In genomic region chr12:50969402-50969801, GRCm38 (mm10) we compare ENCODE assay signal across 21 mouse cellular contexts.
A peak's percentile ranks its signal among the peaks of the same experiment; 100 is the strongest.
DNase-seq lines count a peak whose midpoint lies in the region; ATAC-seq lines count a peak whose summit lies in the region.
"Had no signal": no experiment of that assay in that cellular context is flagged by ENCODE, and none has a peak within 500 bp of the region (broad histone marks: within the 10 kb centered on the region; RNA-seq: fewer than 3 reads in every experiment).

No protein-coding gene starts in this region.

- no peak overlapping the region for H3K4me2 ChIP-seq in hindbrain, embryonic 13.5 days
- no peak overlapping the region for H3K4me2 ChIP-seq in forebrain, embryonic 14.5 days (ENCODE audit: low read length)
- no peak overlapping the region for H3K4me2 ChIP-seq in midbrain, embryonic 16.5 days (ENCODE audit: low read length)
- H3K4me2 ChIP-seq: embryonic facial prominence, embryonic 15.5 days; heart, embryonic 12.5 days; hindbrain, embryonic 15.5 days; lung, embryonic 15.5 days; neural tube, embryonic 15.5 days; stomach, embryonic 15.5 days had no signal

- H3K4me1 ChIP-seq in hindbrain, embryonic 10.5 days (replicated peaks) = peaks cover 14% of the 10 kb centered on the region
- no peaks in the 10 kb centered on the region for H3K4me1 ChIP-seq in hindbrain, embryonic 13.5 days (replicated peaks)
- peaks cover 12% of the 10 kb centered on the region for H3K4me1 ChIP-seq in forebrain, embryonic 14.5 days (ENCODE audit: control insufficient read depth, insufficient read depth, low read length)
- peaks cover 4% of the 10 kb centered on the region for H3K4me1 ChIP-seq in midbrain, embryonic 16.5 days (ENCODE audit: control insufficient read depth, insufficient read depth, low read length)
- H3K4me1 ChIP-seq: embryonic facial prominence, embryonic 15.5 days; heart, embryonic 12.5 days; lung, embryonic 15.5 days; neural tube, embryonic 15.5 days; stomach, embryonic 15.5 days had no signal

- no peaks in the 10 kb centered on the region for H3K27me3 ChIP-seq in hindbrain, embryonic 10.5 days (ENCODE audit: insufficient read depth, poor library complexity, severe bottlenecking)
- 0 out of 2 replicates have a peak, but pooled peaks cover 7% of the 10 kb centered on the region for H3K27me3 ChIP-seq in hindbrain, embryonic 13.5 days
- no peaks in the 10 kb centered on the region for H3K27me3 ChIP-seq in forebrain, embryonic 14.5 days (replicated peaks; ENCODE audit: control insufficient read depth, insufficient read depth, low read length)
- H3K27me3 ChIP-seq in midbrain, embryonic 16.5 days (ENCODE audit: control insufficient read depth, insufficient read depth, low read depth, low read length) = no peaks in the 10 kb centered on the region
- H3K27me3 ChIP-seq: CH12.LX; embryonic facial prominence, embryonic 15.5 days; heart, embryonic 12.5 days; hindbrain, embryonic 15.5 days; lung, embryonic 15.5 days; neural tube, embryonic 15.5 days; stomach, embryonic 15.5 days had no signal

- peak; percentile 5 for DNase-seq in hindbrain, embryonic 10.5 days (ENCODE audit: low spot score)
- DNase-seq in Muller cell, postnatal 12 days (ENCODE audit: inconsistent ontology term) = peak; percentile 6
- no peak for DNase-seq in forebrain, embryonic 14.5 days (ENCODE audit: low spot score)
- DNase-seq in cerebellum, postnatal 25 days = no peak
- DNase-seq in left cerebral cortex, adult 8-10 months (ENCODE audit: low spot score in 2 of 2) = no peak
- DNase-seq in thymus, postnatal 25 days = no peak
- DNase-seq: adrenal gland, postnatal 10 days; cerebellum, adult 9-11 months; heart, postnatal 14 days; thymus, adult 2 months had no signal

- 29% methylated on average over 3 of the region's 3 CpGs for WGBS in hindbrain, embryonic 10.5 days
- 27% methylated on average over 3 of the region's 3 CpGs for WGBS in hindbrain, embryonic 13.5 days
- WGBS in forebrain, embryonic 14.5 days = 13% methylated on average over 3 of the region's 3 CpGs
- WGBS in midbrain, embryonic 16.5 days = 14% methylated on average over 3 of the region's 3 CpGs

- H3K9ac ChIP-seq in hindbrain, embryonic 13.5 days = no peak overlapping the region
- no peak overlapping the region for H3K9ac ChIP-seq in forebrain, embryonic 14.5 days (ENCODE audit: low read length)
- no peak overlapping the region for H3K9ac ChIP-seq in midbrain, embryonic 16.5 days (ENCODE audit: low read depth, low read length)
- H3K9ac ChIP-seq: embryonic facial prominence, embryonic 15.5 days; heart, embryonic 12.5 days; hindbrain, embryonic 15.5 days; liver, embryonic 14.5 days; lung, embryonic 15.5 days; neural tube, embryonic 15.5 days; stomach, embryonic 15.5 days had no signal

- no peaks in the 10 kb centered on the region for H3K36me3 ChIP-seq in hindbrain, embryonic 10.5 days
- no peaks in the 10 kb centered on the region for H3K36me3 ChIP-seq in hindbrain, embryonic 13.5 days
- H3K36me3 ChIP-seq in forebrain, embryonic 14.5 days (ENCODE audit: control insufficient read depth, insufficient read depth, low read length) = no peaks in the 10 kb centered on the region
- H3K36me3 ChIP-seq in midbrain, embryonic 16.5 days (ENCODE audit: control insufficient read depth, insufficient read depth, low read length) = no peaks in the 10 kb centered on the region
- H3K36me3 ChIP-seq: embryonic facial prominence, embryonic 15.5 days; heart, embryonic 12.5 days; hindbrain, embryonic 15.5 days; lung, embryonic 15.5 days; neural tube, embryonic 15.5 days; stomach, embryonic 15.5 days had no signal

- ATAC-seq in hindbrain, embryonic 13.5 days (ENCODE audit: low FRiP score) = no peak
- no peak for ATAC-seq in forebrain, embryonic 14.5 days
- peak; percentile 40; the same call in 1 of the 2 replicates for ATAC-seq in midbrain, embryonic 16.5 days
- ATAC-seq: intestine, embryonic 16.5 days had no signal

- H3K9me3 ChIP-seq in hindbrain, embryonic 10.5 days = 0 out of 2 replicates have a peak, but pooled peaks cover 5% of the 10 kb centered on the region
- H3K9me3 ChIP-seq in hindbrain, embryonic 13.5 days = 0 out of 2 replicates have a peak, but pooled peaks cover 3% of the 10 kb centered on the region
- H3K9me3 ChIP-seq in forebrain, embryonic 14.5 days (replicated peaks; ENCODE audit: control insufficient read depth, low read length) = no peaks in the 10 kb centered on the region
- H3K9me3 ChIP-seq in midbrain, embryonic 16.5 days (replicated peaks; ENCODE audit: control insufficient read depth, low read length, poor library complexity, severe bottlenecking) = no peaks in the 10 kb centered on the region
- H3K9me3 ChIP-seq: embryonic facial prominence, embryonic 15.5 days; heart, embryonic 12.5 days; hindbrain, embryonic 15.5 days; lung, embryonic 15.5 days; neural tube, embryonic 15.5 days; stomach, embryonic 15.5 days had no signal

- H3K27ac ChIP-seq in hindbrain, embryonic 10.5 days = no peak overlapping the region
- no peak overlapping the region for H3K27ac ChIP-seq in hindbrain, embryonic 13.5 days
- H3K27ac ChIP-seq in forebrain, embryonic 14.5 days (ENCODE audit: low read depth, low read length) = peak overlapping the region; percentile 61; the same call in 1 of the 2 replicates
- H3K27ac ChIP-seq in midbrain, embryonic 16.5 days (ENCODE audit: low read length) = peak overlapping the region; percentile 66
- H3K27ac ChIP-seq: embryonic facial prominence, embryonic 15.5 days; hindbrain, embryonic 15.5 days; liver, embryonic 14.5 days; lung, embryonic 15.5 days; neural tube, embryonic 15.5 days; stomach, embryonic 15.5 days had no signal

- H3K4me3 ChIP-seq in hindbrain, embryonic 10.5 days = no peak overlapping the region
- H3K4me3 ChIP-seq in hindbrain, embryonic 13.5 days = no peak overlapping the region
- no peak overlapping the region for H3K4me3 ChIP-seq in forebrain, embryonic 14.5 days (ENCODE audit: low read depth, low read length)
- no peak overlapping the region for H3K4me3 ChIP-seq in midbrain, embryonic 16.5 days (ENCODE audit: low read depth, low read length)
- H3K4me3 ChIP-seq: embryonic facial prominence, embryonic 15.5 days; heart, embryonic 12.5 days; hindbrain, embryonic 15.5 days; lung, embryonic 15.5 days; neural tube, embryonic 15.5 days; stomach, embryonic 15.5 days had no signal

Comparison
In these comparisons a context has a peak if more than half of its experiments do, and no peak if none do; other contexts are left out.
1. DNase-seq: peak in hindbrain, embryonic 10.5 days (single experiment) and Muller cell, postnatal 12 days (single experiment); none in forebrain, embryonic 14.5 days (single experiment), cerebellum, postnatal 25 days (0 of 2), left cerebral cortex, adult 8-10 months (0 of 2) and thymus, postnatal 25 days (single experiment).
2. H3K27ac ChIP-seq: peak in forebrain, embryonic 14.5 days (single experiment) and midbrain, embryonic 16.5 days (single experiment); none in hindbrain, embryonic 10.5 days (single experiment) and hindbrain, embryonic 13.5 days (single experiment).